Mouse (Mus musculus) left cerebral cortex, postnatal 14 days (tissue): Measurements from ENCODE around the gene Cend1. TPM values are rescaled to one million over a fixed set of nuclear protein-coding genes. Genes with fewer than 3 reads are reported as not detected.

Experiments used
- DNase-seq, 2 experiments: peaks; one replicate each; pipeline ENCODE4 v3.0.0; 2021 to 2022; ENCODE audit warnings: low spot score in 2 of 2, mixed read lengths in 1 of 2
- intact Hi-C: fragments of 180-260 bp; cut with DNase I; formaldehyde crosslinking; loops from one replicate; pipeline ENCODE4 v1.15.1; 2025
- total RNA-seq, 2 experiments: library from RNA; stranded (reverse); gene quantifications; 2 replicates each; pipeline ENCODE4 v1.2.3; 2021

Gene Cend1
- total RNA-seq, 2 experiments from 2014 or later: 338 to 362 TPM

DNA sequence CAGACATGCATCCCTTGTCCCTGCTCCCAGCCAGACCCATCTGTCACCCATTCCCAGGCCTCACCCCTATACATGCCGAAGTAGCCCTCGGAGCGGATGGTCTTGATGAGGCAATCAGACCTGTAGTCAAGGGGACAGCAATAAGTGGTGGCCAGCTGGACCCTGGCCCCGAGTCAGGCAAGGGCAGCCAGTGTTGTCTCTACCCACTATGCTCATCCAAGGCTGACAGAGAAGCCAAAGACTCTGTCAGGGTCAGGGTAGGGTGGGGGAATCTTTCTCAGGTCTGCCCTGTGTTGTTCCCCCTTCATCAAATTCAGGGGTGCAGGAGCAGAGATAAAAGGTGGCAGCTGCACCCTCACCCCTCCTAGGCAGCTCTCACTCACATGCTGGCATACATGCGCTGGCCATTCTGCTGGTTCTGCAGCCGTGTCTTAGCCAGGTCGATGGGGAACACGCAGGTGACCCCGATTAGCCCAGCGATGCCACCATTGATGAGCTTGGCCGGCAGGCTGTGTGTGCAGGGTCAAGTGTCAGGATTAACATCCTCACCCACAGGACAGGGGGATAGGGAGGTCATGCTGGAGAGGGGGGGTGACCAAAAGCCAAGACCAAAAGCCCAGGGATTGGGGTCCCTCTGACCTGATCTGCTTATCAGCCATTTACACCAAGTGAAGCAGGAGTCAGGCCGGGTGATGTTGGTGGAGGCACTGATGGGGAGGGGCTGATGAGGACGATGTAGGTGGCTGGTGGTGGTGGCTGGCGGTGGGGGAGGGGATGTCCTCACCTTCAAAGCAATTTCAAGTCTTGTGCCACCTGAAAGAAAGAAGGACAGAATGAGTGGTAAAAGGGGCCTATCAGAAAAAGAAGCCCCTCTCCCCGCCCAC is 4.5 kb upstream of the Cend1 start:
- no peak for DNase-seq
- intact Hi-C loops: no loop called here

DNA sequence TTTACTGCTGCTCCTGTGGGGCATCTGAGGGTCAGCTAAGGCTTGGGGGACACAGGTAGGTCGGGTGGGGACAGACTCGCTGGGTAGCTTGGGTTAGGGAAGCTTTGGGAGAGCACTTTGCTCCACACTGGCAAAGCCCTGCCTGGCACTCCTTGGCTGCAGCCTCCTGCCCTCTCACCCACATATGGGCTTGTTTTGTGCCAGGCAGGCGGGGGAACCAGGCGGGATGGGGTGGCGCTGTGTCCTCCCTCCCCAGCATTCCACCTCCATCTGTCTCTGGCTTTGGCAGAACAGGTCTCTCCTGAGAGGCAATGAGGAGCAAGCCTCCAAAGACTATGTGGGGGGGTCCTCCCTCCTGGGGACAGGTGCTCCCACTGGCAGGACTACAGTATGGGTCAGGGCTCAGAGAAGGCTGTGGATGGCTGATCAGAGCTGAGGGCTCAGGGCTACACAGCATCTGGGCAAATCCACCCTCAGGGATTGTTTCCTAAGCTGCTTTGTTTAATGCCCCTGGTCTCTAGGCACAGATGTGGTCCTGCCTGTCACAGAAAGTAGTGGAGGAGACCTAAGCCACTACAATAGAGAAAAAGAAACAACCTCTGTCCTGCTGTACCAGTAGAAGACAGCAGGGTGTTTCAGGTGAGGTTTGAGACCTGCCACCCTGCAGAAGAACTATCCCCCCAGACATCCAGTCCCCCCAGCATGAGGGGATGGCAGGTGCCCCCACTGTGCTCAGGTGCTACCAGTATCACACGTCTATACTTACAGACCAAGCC is 3.6 kb upstream of the Cend1 start:
- DNase-seq: no peak
- intact Hi-C loops: no loop called here

DNA sequence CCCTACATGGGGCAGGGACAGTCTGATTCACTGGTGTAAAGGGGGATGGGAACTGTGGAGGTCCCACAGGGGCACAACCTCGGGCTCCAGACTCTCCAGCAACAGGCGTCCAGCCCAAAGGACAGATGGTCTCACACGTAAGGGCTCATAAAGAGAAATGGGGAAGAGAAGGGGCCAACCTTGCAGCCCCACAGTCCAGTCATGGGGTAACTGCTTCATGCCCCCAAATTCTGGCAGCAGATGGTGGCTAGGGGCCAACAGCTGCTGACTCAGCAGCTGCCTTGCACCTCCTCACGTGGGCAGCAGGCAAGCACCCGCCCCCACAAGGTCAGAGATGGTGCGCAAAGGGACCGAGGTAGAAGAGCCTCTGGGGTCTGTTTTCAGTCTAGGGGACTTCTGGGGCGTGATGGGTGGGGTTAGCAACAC is 2.9 kb upstream of the Cend1 start:
- DNase-seq: no peak
- intact Hi-C loops: no loop called here

DNA sequence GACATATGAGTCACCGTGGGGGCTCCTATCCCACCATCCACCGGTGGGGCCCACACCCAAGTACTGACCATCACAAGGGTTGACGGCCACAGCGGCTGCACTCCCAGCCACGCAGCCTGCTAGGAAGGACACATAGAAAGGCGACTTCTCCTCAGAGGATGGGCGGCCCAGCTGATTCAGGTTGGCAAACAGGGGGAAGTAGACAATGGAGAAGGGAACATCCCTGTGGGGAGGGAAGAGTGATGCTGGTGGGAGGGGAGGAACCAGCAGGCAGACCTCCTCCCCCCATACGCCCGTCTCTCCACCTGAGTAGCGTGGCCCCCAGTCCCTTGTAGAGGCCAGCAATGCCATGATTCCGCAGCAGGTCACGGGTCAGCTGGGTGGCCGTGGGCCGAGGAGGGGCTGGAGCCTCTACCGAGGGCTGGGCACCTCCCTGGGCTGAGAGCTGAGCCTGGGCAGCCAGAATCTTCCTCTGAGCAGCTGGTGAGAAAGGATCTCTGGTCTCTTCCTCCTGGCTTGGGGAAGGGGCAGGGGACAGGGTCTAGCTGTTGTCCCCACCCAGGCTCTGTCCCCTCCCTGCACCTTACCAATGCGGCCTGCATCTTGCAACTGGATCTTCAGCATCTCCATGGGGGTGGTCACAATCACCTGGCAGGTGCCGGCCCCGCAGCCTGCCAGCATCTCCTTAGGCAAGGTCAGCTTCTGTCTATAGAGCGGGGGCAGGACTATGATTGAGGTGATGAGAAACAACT is 2.3 kb upstream of the Cend1 start:
- intact Hi-C loops: no loop called here
- no peak for DNase-seq

DNA sequence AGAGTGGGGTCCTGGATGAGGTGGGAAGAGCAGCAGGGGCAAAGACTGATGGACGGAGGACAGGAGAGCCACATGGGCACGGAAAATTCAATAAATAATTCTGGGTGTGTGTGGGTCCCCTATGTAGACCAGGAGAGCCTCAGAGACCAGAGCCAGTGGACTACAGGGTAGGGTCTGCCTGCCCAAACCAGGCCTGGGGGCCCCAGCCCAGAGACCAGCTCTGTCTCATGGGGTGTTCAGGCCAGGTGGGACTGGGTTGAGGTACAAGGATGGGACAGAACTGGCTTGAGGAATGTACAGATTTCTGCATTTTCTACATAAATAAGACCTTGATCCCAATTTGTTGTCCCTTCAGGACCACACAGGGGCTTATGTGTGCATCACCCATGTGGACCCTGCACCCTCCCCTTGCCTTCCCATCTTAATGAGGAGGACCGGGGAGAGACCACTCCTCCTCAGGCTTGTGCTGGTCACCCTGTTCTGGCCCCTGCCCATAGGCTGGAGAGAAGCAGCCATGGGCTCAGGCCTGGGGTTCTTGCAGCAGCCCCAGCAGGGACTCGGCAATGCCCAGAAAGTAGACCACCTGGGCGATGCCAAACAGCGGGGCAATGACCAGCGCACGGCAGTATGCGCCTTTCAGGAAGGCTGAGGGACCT is 1.4 kb upstream of the Cend1 start:
- DNase-seq: no peak
- intact Hi-C loops: no loop called here

DNA sequence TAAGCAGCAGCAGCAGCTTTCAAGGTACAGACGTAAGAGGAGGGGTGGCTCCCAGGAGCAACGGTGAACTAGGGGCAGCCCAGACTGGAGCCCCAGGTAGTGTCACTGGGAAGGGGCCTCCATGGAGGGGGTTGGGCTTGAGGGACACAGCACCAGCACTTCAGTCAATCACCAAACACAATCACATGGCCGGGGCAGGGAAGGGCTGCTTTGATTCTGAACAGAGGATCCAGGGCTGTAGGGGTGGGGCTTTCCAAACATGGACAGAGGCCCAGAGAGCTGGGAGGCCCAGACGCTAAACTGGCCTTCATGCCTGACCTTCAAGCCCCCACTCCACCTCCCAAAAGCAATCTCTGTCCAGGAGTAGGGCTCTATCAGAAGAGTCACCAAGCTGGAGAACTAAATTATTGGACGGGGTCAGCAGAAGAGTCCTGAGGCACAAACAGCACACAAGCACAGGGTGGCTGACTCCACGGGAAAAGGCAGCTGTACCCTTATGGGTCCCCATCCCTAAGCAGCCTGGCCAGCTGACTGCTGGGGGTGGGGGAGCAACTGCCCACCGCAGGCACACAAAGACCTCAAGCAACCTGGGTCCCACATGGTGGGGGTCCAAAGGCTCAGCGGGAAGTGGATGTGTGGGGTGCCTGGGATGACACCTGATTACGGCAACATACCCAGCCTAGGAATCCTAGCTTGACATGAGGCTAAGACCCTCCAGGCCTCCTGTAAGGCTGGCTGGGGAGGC is 721 bp upstream of the Cend1 start:
- intact Hi-C loops: no loop called here
- no peak for DNase-seq

DNA sequence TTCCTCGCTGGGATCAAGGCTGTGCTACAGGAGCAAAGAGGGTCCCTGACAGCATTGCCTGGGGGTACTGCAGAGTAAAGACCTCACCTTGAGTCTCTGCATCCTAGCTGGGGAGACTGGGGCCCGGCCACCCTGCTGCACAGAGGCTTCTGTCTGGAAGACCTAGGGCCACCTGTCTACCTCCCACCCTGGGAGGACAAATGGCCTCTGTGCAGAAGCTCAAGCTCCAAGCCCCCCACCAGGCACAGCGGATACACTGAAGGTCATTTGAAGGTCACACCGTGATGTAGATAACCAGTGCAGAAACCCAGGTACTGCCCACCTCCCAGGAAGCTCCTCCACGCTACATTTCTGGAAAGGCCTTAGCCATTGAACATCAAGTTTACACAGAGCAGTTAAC is 590 bp downstream of the Cend1 start:
- intact Hi-C loops: no loop called here
- no peak for DNase-seq

DNA sequence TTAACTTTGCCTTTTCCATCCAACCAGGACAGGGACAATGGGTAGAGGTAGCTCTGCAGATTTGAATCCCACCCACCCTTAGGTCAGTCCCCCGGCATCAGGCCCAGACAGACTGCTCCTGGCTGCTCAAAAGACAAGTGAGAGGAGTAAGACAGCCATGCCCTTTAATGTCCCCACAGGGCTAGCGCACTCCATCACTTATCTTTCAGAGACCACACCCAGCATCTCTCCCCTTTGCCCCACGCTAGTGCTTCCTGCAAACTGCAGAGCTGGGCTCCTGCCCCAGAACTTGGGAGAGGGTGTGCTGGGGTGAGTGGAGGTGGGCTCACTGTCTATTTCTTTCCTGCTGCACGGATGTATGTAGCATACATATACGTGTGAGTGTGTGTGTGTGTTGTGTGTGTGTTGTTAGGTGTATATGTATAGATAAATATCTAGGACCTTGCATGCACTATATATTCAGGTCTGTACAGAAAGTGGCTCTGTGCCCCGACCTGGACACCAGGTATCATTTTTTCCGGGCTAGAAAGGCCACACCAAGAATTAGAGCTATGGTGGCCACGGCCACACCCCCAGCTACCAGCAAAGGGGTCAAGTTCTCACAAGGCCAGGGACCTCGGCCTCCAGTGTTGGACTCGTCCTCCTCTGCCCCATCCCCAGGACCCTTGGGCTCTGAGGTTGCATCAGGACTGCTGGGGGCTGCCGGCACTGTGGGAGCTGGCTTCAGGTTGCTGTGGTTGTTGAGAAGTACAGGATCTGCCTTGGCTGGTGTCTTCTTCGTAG is 2.2 kb downstream of the Cend1 start:
- DNase-seq: no peak
- intact Hi-C loops: no loop called here

DNA sequence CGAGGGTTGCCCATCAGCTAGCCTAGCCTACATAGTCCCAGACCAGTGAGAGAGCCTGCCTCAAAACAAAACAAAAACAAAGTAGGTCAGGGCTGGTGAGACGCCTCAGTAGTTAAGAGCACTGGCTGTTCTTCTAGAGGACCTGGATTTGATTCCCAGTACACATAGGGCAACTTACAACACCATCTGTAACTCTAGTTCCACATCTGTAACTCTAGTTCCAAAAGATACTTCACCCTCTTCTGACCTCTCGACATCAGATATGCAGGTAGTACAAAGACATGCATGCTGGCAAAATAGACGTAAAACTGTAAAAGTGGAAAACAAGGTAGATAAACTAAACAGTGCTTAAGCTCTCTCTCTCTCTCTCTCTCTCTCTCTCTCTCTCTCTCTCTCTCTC is 5.5 kb downstream of the Cend1 start:
- DNase-seq: no peak
- intact Hi-C loops: no loop called here

DNA sequence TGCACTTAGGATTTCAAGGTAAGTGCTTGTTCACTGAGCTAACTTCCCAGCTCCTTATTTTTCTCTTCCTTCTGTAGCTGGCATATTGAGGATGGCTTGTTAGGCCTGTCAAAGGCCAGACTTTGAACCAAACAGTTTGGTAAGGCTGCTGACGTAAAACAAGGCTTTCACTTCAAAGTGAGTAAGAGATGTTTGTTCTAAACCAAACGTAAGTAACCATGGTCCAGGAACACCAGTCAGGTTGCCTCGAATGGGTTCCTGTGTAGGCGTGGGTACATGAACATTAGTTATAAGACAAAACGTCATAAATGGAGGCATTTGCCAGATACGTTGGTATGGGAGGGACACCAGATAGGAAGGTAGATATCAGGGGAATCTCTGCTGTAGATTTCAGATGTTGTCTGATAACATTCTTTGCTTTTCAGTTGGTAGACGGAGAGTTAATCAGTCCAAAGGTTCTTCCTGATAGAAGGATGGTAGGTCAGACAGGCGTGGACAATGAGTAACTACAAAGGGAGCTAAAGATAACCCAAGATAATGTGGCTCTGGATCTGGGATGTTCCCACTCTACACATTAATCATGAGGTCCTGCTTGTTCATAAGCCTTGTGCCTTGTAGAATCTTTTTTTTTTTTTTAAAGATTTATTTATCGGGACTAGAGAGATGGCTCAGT is 9.1 kb downstream of the Cend1 start:
- no peak for DNase-seq
- intact Hi-C loops: no loop called here

DNA sequence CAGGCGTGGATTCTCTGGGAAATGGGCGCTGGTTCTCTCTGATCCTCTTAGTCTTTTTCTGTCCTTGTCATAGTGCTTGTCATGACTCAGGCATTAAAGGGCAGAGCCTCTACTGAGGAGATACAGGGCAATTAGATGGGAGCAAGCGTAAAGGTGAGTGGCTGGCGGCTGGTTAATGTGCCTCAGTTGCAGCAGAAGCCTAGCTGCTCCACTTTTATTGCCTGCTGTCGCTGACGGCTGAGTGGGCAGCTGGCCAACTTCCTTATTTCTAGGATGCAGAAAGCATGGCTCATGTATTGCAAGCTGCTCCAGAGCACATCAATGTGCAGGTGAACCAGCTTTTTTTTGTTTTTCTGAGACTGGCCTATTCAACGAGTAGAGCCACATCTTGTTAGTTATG is 10.3 kb downstream of the Cend1 start:
- DNase-seq: peak in 1 of 2 experiments; percentile 66
- intact Hi-C loops: no loop called here

DNA sequence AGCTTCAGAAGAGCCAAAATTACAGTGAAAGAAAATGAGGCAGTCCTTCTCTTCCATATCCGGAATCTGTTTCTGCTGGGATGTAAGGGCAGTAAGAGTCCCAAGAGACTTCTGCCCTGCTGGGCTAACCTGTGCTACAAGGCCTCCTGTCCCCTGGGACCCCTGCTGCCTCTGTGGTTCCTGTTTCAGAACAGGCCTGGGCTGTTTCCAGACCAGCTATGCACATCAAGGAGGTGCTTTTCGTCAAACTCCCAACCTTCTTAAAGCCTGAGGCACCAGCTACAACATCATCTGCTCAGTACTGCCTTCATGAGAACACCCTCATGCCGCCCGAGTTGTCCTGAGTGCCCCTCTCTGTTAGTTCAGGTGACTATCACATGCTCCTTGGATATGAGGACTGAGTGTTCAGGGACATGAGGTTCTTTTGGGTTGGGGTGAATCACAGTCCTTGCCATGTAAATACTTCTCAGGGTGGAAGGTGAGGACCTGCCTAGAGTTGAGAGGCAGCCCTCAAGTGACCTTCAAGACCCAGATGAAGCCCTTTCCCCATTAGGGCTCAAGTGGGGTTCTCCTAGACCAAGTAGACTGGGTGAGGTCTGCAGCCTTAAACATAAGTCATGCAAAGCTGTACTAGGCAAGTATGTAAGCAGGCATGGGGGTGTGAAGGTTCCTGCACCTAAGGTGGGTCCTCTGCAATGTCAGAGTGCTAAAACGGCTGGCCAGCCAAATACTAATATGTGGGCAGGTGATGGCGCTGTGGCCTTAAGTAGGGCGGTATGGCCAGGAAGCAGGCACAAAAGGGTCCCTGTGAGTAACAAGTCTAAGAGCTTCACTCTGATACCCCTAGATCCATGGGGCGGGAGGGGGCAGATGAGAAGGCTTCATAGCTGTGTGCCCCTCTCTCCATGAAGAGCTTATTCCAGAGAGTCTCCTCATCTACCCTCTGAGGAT is 11.3 kb downstream of the Cend1 start:
- DNase-seq: no peak
- intact Hi-C loops: no loop called here

DNA sequence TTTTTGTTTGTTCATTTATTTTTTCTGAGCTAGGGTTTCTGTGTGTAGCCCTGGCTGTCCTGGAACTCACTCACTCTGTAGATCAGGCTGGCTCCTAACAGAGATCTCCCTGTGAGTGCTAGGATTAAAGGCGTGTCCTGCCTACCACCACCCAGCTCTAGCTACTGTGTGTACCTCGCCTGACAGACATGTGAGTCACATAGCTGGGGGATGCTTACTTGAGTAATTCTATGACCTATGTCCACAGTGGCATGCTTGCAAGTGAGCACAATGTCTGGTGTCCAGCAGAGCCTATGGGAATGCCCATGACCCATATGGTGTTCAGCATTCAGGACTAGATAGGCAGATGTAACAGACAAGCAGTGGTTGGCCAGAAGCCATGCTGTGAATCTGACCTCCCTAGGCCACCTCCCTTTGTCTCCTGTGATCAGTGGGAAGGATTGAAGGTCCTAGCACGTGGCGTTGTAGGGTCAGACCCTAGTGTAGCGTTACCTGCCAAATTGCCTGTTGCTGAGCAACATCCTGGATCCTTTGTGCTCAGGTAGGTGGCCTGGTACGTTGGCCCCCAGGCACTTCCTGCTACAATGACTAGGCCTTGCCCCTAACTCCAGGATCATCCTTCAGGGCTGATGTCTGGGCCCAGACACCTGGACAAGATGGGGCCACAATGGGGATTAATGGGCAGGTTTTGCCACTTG is 13.0 kb downstream of the Cend1 start:
- no peak for DNase-seq
- intact Hi-C loops: no loop called here

DNA sequence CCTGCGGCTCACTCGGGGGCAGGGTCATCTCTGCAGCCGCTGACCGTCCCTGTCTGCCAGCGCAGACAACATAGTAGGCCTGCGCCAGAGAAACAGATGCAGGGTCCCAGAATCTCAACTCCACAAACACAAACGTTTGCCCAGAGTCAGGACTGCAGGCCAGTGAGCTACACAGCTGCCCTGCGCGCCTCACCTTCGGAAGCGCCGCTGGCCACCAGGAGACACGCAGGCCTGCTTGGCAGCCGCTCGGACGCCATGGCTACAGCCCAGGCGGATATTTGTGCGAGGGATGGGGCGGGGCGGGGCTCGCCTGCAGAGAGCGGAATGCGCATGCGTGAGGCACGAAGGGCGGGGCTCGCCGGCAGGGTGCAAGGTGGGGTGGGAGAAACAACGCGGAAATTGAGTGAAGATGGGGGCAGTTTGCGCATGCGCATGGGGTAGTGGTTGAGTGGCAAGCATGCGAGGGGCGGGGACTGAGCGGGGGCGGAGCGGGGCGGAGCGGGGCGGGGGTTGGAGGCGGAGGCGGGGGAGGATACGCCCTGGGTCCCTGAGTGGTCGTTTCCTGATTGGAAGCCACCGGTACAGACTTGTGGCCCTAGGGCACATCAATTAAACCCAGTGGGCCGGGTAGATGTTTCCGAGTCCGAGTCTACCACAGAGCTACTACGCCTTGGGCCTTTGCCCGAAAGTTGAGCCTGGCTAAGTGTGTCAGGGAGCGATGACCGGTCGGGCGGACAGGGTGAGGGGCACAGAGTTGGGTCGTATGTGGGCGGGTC is 15.3 kb downstream of the Cend1 start, which contains the start of gene Gatd1:
Gene Gatd1 (minus strand): TSS at position 328 of the 776 bp plus-strand sequence.
- peak; percentile 99 to 100 for DNase-seq
- intact Hi-C loops: no loop called here

DNA sequence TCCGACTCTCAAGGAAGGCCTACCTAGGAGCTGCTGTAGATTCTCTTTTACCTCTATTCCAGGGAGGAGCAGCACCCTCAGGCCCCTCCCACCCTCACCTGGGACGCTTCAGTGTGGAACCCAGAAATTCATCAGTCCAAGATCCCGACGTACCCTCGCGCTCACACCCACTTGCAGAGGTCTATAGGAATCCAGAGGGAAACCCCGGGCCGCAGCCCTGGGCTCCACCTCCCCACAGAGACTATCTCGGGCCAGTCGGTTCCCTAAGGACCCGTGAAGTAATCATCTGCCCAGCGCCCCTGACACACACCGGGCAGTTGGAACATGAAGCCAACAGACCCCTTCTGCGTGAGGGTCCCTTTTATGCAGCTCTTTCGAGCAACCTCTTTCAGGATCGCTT is 16.0 kb downstream of the Cend1 start:
- no peak for DNase-seq
- intact Hi-C loops: no loop called here
